Mouse (Mus musculus) liver, embryonic 14.5 days (tissue): ENCODE results near the gene Upf2.

Experiments
- CTCF ChIP-seq: IDR thresholded peaks from 2 replicates; pipeline ENCODE4 v1.5.1; 2016; ENCODE audit warnings: antibody characterized with exemption, low read depth, control low read depth
- EP300 ChIP-seq: IDR thresholded peaks from 2 replicates; pipeline ENCODE4 v1.6.1; 2016; ENCODE audit warnings: antibody characterized with exemption, low read depth

GRCm38 (mm10) chr2:6105437-6105836, 154.2 kb downstream of the Upf2 start:
- TF ChIP-seq CTCF, result no peak
- no peak for TF ChIP-seq EP300
